Mouse (Mus musculus) heart, embryonic 12.5 days (tissue): Measurements from ENCODE around the gene Kpna7. TPM values are rescaled to one million over a fixed set of nuclear protein-coding genes. Genes with fewer than 3 reads are reported as not detected.

ENCODE experiments used
- ATAC-seq: fragments of 200-750 bp; cut with Nextera tagmentation; 2 replicates; pipeline ENCODE4 v1.8.0; 2017; ENCODE audit warnings: moderate TSS enrichment, moderate library complexity; ENCODE audit not compliant: insufficient number of reproducible peaks, low FRiP score
- H3K27ac ChIP-seq: fragments of 300-500 bp; sonication (generic); 2 replicates; pipeline ENCODE4 v1.5.1; 2016; ENCODE audit warnings: mild to moderate bottlenecking, moderate library complexity; ENCODE audit not compliant: poor library complexity, severe bottlenecking
- H3K27me3 ChIP-seq: fragments of 300-500 bp; sonication (generic); replicated peaks from 2 replicates; pipeline ENCODE4 v1.6.1; 2016; ENCODE audit warnings: mild to moderate bottlenecking, moderate library complexity
- H3K36me3 ChIP-seq: fragments of 300-500 bp; sonication (generic); 2 replicates; pipeline ENCODE4 v1.6.1; 2016; ENCODE audit warnings: mild to moderate bottlenecking, moderate library complexity
- H3K4me1 ChIP-seq: fragments of 300-500 bp; sonication (generic); replicated peaks from 2 replicates; pipeline ENCODE4 v1.6.1; 2016; ENCODE audit warnings: mild to moderate bottlenecking
- H3K4me2 ChIP-seq: fragments of 300-500 bp; sonication (generic); 2 replicates; pipeline ENCODE4 v1.6.1; 2016; ENCODE audit warnings: mild to moderate bottlenecking, moderate library complexity
- H3K4me3 ChIP-seq: fragments of 300-500 bp; sonication (generic); 2 replicates; pipeline ENCODE4 v1.5.1; 2016; ENCODE audit warnings: mild to moderate bottlenecking
- H3K9ac ChIP-seq: fragments of 300-500 bp; sonication (generic); 2 replicates; pipeline ENCODE4 v1.6.1; 2016; ENCODE audit warnings: mild to moderate bottlenecking, moderate library complexity
- H3K9me3 ChIP-seq: fragments of 300-500 bp; sonication (generic); replicated peaks from 2 replicates; pipeline ENCODE4 v1.6.1; 2016; ENCODE audit warnings: mild to moderate bottlenecking, moderate library complexity
- WGBS: fragments of 180-500 bp; shearing (Covaris S2); methylation state at CpG from one replicate; pipeline ENCODE4 v1.1.7; 2016; 5-methylcytosine and 5-hydroxymethylcytosine counted together
- polyA plus RNA-seq: library from polyadenylated mRNA; unstranded; fragments of >200 nt; fragmentation: Nextera tagmentation; extraction: Ambion mirVana; gene quantifications from 2 replicates; pipeline ENCODE4 v1.2.1, GENCODE M21; 2016

The Kpna7 gene
- polyA plus RNA-seq, 1 experiment from 2014 or later, result not detected

DNA sequence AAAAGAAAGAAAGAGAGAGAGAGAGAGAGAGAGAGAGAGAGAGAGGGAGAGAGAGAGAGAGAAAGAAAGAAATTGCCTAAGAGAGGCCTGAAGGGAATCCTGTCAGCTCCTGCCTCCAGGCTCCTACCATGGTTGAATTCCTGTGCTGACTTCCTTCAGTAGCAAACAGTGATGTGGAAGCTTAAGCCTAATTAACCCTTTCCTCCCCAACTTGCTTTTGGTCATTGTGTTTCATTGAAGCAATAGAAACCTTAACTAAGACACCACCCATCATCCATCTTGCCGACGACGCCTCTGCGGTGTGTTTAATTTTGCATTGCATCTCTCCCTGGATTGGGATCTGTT lies 94.8 kb downstream of the Kpna7 start:
- Histone ChIP-seq H3K9ac (no peak overlapping the region), H3K9me3 (peaks cover 8% of the 10 kb centered on the region; the same call in 1 of the 2 replicates), H3K4me1 (0 out of 2 replicates have a peak, but pooled peaks cover 3% of the 10 kb centered on the region), H3K27ac (no peak overlapping the region), H3K36me3 (no peaks in the 10 kb centered on the region), H3K4me2 (no peak overlapping the region), H3K4me3 (no peak overlapping the region), H3K27me3 (no peaks in the 10 kb centered on the region)
- no peak for ATAC-seq
- 88% methylated on average over 4 of the region's 4 CpGs for WGBS

- no peak overlapping the region for H3K9ac ChIP-seq
- no peaks in the 10 kb centered on the region for H3K27me3 ChIP-seq
- no peak overlapping the region for H3K27ac ChIP-seq
- no peak overlapping the region for H3K4me2 ChIP-seq
- ATAC-seq, result 0 out of 2 replicates have a peak, but pooled peaks have one; percentile 45
- no peak overlapping the region for H3K4me3 ChIP-seq
- 0 out of 2 replicates have a peak, but pooled peaks cover 3% of the 10 kb centered on the region for H3K4me1 ChIP-seq
- H3K9me3 ChIP-seq, result peaks cover 10% of the 10 kb centered on the region; the same call in 1 of the 2 replicates
- WGBS, result 45% methylated on average over 9 of the region's 9 CpGs
- no peaks in the 10 kb centered on the region for H3K36me3 ChIP-seq
These were observed 95.3 kb downstream of the Kpna7 start for GRCm38 (mm10) chr5:144988340-144989060.

GRCm38 (mm10) chr5:144987561-144987960 lies 96.3 kb downstream of the Kpna7 start:
- 0 out of 2 replicates have a peak, but pooled peaks cover 3% of the 10 kb centered on the region for H3K4me1 ChIP-seq
- ATAC-seq, result no peak
- no peaks in the 10 kb centered on the region for H3K36me3 ChIP-seq
- H3K4me3 ChIP-seq, result no peak overlapping the region
- H3K27me3 ChIP-seq, result no peaks in the 10 kb centered on the region
- no peak overlapping the region for H3K27ac ChIP-seq
- H3K9me3 ChIP-seq, result peaks cover 17% of the 10 kb centered on the region
- WGBS, result 89% methylated on average over 13 of the region's 13 CpGs
- H3K9ac ChIP-seq, result no peak overlapping the region
- H3K4me2 ChIP-seq, result no peak overlapping the region

GRCm38 (mm10) chr5:144984839-144985238 lies 99.0 kb downstream of the Kpna7 start:
- Histone ChIP-seq H3K9me3 (peaks cover 17% of the 10 kb centered on the region), H3K27me3 (no peaks in the 10 kb centered on the region; the same call in 1 of the 2 replicates), H3K4me2 (no peak overlapping the region), H3K9ac (no peak overlapping the region), H3K4me3 (no peak overlapping the region), H3K27ac (no peak overlapping the region), H3K36me3 (no peaks in the 10 kb centered on the region), H3K4me1 (0 out of 2 replicates have a peak, but pooled peaks cover 3% of the 10 kb centered on the region)
- ATAC-seq, result no peak
- 88% methylated on average over 5 of the region's 5 CpGs for WGBS

DNA sequence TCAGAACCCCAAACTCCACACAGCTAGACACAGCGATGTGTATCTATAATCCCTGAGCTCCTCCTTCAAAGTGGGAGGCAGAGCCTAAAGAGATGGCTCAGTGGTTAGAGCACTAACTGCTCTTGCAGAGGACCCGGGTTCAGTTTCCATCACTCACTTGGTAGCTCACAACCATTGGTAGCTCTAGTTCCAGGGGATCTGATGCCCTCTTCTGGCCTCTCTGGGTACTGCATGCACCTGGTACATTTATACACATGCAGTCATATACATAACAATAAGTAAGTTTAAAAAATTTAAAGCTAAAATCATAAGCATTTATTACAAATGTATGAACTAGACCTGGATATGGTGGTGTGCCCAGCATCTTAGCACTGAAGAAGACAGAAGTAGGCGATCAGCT lies 100.6 kb downstream of the Kpna7 start:
- Histone ChIP-seq H3K9ac (no peak overlapping the region), H3K4me2 (no peak overlapping the region), H3K4me3 (no peak overlapping the region), H3K36me3 (no peaks in the 10 kb centered on the region), H3K27ac (no peak overlapping the region), H3K27me3 (no peaks in the 10 kb centered on the region; the same call in 1 of the 2 replicates), H3K4me1 (peaks cover 10% of the 10 kb centered on the region; the same call in 1 of the 2 replicates), H3K9me3 (peaks cover 17% of the 10 kb centered on the region)
- WGBS, result 87% methylated on average over 3 of the region's 3 CpGs
- ATAC-seq, result no peak

DNA sequence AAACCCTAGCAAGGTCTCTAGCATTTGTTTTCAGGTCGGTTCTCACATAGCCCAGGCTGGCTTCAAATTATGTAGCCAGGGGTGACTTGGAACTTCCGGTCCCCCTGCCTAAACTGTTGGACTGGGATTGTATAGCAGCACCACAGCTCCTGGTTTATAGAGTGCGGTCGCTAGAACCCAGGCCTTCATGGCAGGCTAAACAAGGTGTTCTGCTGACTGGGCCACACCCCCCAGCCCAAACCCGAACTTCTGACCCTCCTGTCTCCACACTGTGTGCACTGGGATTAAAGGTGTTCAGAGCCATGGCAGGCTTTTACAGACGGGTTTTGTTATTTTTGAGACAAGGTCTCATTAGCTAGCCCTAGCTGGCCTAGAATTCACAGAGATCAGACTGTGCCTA lies 104.7 kb downstream of the Kpna7 start:
- no peak overlapping the region for H3K4me2 ChIP-seq
- WGBS, result 77% methylated on average over 6 of the region's 6 CpGs
- no peaks in the 10 kb centered on the region for H3K36me3 ChIP-seq
- no peak for ATAC-seq
- no peaks in the 10 kb centered on the region; the same call in 1 of the 2 replicates for H3K27me3 ChIP-seq
- H3K4me3 ChIP-seq, result no peak overlapping the region
- peaks cover 10% of the 10 kb centered on the region; the same call in 1 of the 2 replicates for H3K4me1 ChIP-seq
- H3K9ac ChIP-seq, result no peak overlapping the region
- H3K27ac ChIP-seq, result peak overlapping the region; percentile 36; the same call in 1 of the 2 replicates
- H3K9me3 ChIP-seq, result peaks cover 10% of the 10 kb centered on the region

- Histone ChIP-seq H3K36me3 (no peaks in the 10 kb centered on the region), H3K27ac (0 out of 2 replicates have a peak overlapping the region, but pooled peaks have one; percentile 36), H3K4me2 (no peak overlapping the region), H3K4me1 (peaks cover 10% of the 10 kb centered on the region; the same call in 1 of the 2 replicates), H3K9ac (no peak overlapping the region), H3K9me3 (peaks cover 7% of the 10 kb centered on the region), H3K4me3 (no peak overlapping the region), H3K27me3 (no peaks in the 10 kb centered on the region; the same call in 1 of the 2 replicates)
- WGBS, result 42% methylated on average over 10 of the region's 10 CpGs
- ATAC-seq, result peak; percentile 53
These were observed 105.2 kb downstream of the Kpna7 start for GRCm38 (mm10) chr5:144978533-144979107.

- H3K27me3 ChIP-seq, result peaks cover 15% of the 10 kb centered on the region; the same call in 1 of the 2 replicates
- 0 out of 2 replicates have a peak, but pooled peaks cover 2% of the 10 kb centered on the region for H3K4me1 ChIP-seq
- no peak overlapping the region for H3K4me3 ChIP-seq
- no peak overlapping the region for H3K9ac ChIP-seq
- no peak for ATAC-seq
- no peak overlapping the region for H3K4me2 ChIP-seq
- no peaks in the 10 kb centered on the region; the same call in 1 of the 2 replicates for H3K9me3 ChIP-seq
- 78% methylated on average over 3 of the region's 3 CpGs for WGBS
- no peaks in the 10 kb centered on the region for H3K36me3 ChIP-seq
- H3K27ac ChIP-seq, result no peak overlapping the region
These were observed 112.6 kb downstream of the Kpna7 start for GRCm38 (mm10) chr5:144971266-144971665.

DNA sequence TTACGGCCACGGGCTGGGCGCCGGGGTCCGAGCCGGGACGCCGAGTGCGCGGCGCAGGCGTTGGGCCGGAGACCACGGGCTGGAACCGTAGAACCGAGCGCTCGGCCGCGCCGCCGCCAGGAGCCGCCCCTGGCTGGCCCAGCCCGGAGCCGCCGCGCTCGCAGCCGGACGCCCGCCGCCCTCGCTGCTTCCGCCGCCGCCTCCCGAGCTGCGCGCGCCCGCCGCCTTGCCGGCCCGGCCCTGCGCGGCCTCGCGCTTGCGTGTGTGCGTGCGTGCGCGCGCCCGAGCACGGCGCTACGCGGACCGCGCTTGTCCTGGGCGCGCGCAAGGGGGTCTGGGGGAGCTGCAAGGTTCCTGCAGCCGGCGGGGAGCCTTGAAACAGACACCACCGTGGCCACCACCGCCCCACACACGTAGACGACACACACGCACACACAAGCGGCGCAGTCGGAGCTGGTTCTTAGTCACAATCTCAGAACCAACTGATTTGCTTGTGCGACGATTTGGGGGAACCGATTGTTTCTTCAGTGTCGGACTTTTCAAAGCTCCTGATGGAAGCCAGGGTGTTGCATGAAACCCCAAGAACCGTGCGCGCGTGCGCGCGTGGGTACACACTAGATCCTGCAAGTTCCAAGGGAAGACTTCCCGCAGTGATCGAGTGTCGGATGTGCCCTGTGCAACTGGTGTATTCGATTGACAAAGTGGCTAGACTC lies 118.0 kb downstream of the Kpna7 start, which contains the start of gene Smurf1:
TSS of gene Smurf1 (minus strand) at position 209 of the 713 bp plus-strand sequence.
- peak within 1 kb of the TSS; percentile 100 for H3K9ac ChIP-seq
- H3K9me3 ChIP-seq, result no peaks in the 10 kb centered on the region
- H3K27ac ChIP-seq, result peak within 1 kb of the TSS; percentile 95
- ATAC-seq, result peak; percentile 78
- peak within 1 kb of the TSS; percentile 81 for H3K4me2 ChIP-seq
- H3K4me1 ChIP-seq, result peaks cover 35% of the 10 kb centered on the region
- peaks cover 15% of the 10 kb centered on the region; the same call in 1 of the 2 replicates for H3K27me3 ChIP-seq
- H3K4me3 ChIP-seq, result peak within 1 kb of the TSS; percentile 100
- WGBS, result 1% methylated on average over 89 of the region's 89 CpGs
- H3K36me3 ChIP-seq, result no peaks in the 10 kb centered on the region

GRCm38 (mm10) chr5:144964872-144965638 lies 118.8 kb downstream of the Kpna7 start:
- H3K9me3 ChIP-seq, result no peaks in the 10 kb centered on the region
- H3K4me1 ChIP-seq, result peaks cover 42% of the 10 kb centered on the region
- ATAC-seq, result peak; percentile 82
- peaks cover 15% of the 10 kb centered on the region; the same call in 1 of the 2 replicates for H3K27me3 ChIP-seq
- peak overlapping the region; percentile 100 for H3K9ac ChIP-seq
- H3K4me3 ChIP-seq, result peak overlapping the region; percentile 100
- peak overlapping the region; percentile 81 for H3K4me2 ChIP-seq
- no peaks in the 10 kb centered on the region for H3K36me3 ChIP-seq
- WGBS, result 7% methylated on average over 25 of the region's 56 CpGs
- peak overlapping the region; percentile 95 for H3K27ac ChIP-seq
